Mouse (Mus musculus): ENCODE results near the gene Tlr9.

The Tlr9 gene

DNA sequence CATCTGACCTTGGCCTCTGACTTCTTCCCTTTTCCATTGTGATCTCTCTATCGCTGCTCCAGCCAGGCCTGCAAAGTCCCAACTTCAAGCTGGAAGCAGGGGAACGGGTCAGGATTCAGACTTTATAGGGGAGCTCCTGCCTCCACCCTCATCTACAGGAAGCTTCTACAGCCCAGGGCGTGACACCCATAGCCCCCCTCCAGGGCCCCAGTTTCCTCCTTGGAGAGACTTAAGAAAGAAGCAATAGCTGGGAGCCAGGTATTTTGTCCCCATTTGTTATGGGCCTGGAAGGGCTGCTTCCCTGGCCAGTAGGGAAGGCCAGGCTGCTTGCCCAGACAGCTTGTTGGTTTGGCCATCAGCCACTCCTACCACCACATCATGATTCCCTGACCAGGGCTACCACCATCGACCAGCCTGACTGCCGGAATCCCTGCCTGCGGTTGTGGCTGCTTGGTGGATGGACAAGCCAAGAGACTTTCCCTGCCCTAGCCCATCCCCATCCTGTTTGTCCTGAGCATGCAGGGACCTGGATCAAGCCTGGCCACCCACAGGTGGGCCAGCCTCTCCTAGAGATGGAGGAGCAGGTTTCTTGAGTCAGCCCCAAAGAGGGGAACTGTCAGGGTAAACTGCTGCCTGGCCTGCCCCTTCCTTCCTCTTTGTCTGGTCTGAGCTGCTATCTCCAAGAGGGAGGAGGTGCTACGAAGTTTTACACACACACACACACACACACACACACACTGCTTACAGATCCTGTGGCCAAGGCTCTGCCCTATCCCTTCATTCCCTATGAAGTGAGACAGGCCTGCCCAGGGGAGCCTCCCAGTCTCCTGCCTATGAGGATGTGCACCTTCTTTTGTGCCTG is 18.2 kb upstream of the Tlr9 start:
- DNase-seq (ENCODE audit: low read depth, low spot score) = no peak

DNA sequence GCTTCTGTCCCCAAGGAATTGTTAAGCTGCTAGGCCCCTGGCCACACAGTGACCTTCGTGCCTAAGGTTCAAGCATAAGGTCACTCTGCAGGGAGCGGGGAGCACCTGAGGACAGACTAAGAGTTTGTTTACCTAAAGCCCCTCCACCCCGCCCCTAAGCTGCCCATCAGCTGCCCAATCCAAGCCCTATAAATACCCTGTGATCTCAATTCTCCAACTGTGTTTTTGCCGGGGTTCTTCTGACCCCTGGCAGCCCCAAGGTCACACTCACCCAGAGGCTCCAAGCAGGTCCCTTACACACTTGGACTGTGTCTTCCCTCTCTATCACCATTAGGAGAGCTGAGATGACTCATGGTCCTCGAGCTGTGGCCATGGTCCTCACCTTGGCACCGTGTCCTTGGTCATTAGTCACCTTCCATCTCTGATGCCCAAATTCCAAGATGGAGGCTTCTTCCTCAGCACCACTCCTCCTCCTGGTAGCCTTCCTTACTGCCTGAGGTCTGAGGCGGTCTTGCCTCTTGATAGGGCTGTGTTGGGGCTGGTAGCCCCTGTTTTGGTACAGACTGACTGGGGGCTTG is 16.6 kb upstream of the Tlr9 start:
- DNase-seq (ENCODE audit: low read depth, low spot score) = no peak

DNA sequence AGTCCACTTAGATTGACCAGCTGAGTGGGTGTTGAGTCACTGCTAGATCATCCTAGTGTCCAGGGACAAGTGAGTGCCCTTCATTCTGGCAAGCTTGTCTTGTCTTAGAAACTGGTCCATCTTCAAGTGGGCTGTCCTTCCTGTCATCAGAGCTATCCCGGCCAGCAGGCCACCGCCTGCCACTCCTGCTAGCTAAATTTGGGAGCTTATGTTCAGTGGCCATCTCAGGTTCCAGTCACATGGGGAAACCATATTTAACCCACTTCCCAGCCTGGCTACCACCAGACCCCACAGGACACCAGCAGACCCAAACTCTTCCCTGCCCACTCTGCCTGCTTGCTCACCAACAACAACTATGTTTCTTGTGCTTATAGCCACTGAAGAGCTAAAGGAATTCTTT is 15.9 kb upstream of the Tlr9 start:
- no peak for DNase-seq (ENCODE audit: low read depth, low spot score)

DNA sequence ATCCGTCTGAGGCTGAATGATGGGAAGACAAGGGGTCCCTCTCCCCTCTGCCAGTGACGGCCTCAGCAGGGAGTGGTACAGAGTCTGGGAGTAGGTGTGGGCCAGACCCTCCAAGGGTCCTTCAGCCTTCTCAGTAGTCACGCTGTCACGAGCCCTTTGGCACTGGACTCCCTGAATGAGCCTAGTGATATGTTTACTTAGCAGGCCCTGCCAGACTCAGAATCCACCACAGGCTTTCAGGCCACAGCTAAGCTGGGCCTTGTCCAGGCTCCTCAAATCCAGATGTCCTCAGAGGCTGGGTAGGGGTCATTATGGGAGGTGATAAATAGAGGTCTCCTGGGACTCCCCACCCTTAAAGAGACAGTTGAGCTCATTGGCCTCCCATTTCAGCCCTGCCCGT is 14.2 kb upstream of the Tlr9 start:
- no peak for DNase-seq (ENCODE audit: low read depth, low spot score)

DNA sequence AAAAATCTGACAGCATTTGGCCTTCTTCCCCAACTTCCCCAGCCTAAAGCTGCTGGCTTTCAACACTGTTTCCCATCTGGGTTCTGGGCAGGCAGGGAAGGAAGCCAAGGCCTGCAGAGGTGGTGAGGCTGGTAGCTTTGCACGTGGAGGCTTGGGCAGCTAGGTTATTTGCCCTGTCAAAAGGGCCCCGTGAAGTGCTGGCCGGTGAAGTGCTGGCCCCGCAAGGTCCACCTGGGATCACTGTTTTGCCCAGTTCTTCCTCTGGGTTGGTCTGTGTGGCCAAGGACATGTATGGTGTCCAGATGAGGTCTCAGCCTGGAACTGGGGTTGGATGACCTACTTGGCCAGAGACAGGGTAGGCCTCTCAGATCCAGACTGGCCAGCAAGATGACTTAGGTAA is 12.4 kb upstream of the Tlr9 start:
- DNase-seq (ENCODE audit: low read depth, low spot score) = no peak

DNA sequence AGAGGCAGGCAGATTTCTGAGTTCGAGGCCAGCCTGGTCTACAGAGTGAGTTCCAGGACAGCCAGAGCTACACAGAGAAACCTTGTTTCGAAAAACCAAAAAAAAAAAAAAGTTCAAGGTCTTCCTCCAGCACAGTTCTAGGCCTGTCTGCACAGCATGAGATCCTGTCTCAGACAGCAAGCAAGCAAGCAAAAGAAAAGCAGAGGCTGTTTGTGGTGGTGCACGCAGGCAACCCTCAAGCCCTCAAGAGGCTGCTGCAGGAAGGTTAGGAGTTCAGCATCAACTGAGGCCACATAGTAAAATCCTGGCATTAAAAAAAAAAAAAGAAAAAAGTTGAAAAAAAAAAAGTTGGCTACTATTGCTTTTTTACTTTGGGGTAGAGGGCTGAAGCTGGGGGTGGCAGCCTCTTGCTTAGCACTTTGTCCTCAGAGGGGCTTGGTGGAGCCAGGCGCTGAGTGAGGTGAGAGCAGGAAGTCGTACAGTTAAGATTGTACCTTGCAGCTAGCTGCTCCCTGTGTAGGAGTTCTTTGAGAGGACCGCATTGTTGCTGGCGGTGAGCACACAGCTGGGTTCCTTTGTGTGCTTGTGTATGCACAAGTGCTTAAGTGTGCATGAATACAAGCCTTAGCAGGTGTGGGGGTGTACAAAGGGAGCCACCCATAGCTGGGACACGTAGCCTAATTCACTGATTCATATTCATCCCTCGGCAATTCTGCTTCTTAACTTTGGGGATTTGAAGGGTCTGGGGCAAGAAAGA is 11.4 kb upstream of the Tlr9 start:
- DNase-seq (ENCODE audit: low read depth, low spot score) = no peak

DNA sequence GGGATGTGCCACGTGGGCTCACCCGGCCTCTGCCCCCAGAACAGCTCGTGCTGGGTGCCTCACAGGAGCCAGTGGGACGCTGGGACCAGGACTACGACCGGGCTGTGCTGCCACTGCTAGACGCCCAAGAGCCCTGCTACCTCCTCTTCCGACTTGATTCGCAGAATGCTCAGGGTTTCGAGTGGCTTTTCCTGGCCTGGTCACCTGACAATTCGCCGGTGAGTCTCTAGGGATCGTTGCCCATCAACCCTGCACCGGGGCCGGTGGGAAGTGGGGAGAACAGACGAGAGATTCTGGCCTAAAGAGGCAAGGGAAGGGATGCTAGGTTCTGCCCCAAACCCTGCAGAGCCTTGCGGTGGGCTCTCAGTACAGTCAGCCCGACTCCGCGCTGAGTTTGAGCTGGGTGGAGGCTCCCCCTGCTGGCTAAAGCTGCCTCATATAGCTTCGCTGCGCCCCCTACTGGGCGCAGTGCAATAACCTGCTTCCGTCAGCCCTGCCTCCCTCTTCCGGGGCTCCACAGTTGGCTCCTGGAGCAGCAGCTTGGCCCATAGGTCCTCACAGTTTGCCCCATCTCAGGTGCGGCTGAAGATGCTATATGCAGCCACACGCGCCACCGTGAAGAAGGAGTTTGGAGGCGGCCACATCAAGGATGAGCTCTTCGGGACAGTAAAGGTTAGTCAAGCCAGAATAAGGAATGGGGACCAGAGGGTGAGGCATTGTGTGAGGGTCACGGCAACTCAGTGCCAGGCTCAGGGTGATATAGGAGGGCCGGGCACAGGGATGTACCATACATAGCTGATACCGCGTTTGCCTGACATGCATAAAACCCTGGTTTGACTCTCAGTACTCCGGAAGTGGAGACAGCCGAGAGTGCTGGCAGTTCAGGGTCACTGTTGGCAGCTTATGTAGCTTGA is 10.5 kb upstream of the Tlr9 start:
- DNase-seq (ENCODE audit: low read depth, low spot score) = peak; percentile 90

DNA sequence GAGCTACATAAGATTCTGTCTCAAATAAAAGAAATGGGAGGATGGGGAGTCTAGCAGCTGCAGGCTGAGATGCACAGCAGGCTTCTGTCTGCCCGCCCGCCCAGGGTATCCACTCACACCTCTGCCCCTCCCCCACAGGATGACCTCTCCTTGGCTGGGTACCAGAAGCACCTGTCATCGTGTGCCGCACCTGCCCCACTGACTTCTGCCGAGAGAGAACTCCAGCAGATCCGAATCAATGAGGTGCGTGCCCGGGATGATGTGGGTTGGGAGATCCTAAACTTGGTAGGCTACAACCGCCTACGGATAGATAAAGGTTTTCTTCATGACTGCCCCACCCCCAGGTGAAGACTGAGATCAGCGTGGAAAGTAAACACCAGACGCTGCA is 9.8 kb upstream of the Tlr9 start:
- no peak for DNase-seq (ENCODE audit: low read depth, low spot score)

DNA sequence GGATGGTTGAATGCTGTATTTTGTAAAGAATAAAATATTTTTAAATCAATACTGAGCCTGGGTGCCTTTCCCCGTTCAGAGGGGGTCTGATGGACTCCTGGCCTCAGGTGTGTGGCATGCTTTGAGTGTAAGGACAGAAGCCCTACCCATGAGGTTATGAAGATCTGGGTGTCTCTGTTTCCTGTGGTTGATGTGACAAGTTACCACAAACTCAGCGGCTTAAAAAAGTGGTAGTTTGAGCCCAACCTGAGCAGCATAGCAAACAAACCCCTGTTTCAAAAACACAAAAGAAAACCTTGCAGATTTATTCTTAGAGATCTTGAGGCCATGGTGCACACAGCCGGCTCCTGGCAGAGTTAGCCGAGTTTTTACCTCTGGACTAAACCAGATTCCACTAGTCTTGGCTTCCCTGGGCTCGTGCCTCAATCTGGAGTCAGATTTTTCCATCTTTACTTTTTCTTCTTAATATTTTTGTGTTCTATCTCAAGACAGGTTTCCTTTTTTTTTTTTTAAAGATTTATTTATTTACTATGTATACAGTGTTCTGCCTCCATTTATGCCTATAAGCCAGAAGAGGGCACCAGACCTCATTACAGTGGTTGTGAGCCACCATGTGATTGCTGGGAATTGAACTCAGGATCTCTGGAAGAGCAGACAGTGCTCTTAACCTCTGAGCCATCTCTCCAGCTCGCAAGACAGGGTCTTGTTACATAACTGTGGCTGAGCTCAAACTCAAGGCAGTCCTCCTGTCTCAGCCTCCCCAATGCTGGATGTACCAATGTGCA is 6.9 kb upstream of the Tlr9 start:
- DNase-seq (ENCODE audit: low read depth, low spot score) = no peak

DNA sequence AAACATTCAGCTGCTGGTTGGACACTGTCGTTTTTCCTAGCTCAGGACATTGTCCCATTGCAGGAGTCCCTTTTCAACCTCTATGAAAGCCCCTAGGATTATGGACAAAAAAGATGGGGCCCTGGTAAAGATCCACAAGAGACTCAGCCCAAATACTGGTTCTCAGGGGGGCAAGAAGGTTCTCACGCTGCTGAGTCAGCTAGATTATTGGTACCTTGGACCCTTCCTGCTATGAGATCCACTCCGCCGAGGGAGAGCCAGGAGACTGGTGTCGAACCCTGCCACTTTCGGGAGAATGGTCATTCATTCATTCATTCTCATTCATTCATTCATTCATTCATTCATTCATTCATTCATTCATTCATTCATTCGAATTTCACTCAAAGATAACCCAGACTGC is 5.4 kb upstream of the Tlr9 start:
- DNase-seq (ENCODE audit: low read depth, low spot score) = no peak

DNA sequence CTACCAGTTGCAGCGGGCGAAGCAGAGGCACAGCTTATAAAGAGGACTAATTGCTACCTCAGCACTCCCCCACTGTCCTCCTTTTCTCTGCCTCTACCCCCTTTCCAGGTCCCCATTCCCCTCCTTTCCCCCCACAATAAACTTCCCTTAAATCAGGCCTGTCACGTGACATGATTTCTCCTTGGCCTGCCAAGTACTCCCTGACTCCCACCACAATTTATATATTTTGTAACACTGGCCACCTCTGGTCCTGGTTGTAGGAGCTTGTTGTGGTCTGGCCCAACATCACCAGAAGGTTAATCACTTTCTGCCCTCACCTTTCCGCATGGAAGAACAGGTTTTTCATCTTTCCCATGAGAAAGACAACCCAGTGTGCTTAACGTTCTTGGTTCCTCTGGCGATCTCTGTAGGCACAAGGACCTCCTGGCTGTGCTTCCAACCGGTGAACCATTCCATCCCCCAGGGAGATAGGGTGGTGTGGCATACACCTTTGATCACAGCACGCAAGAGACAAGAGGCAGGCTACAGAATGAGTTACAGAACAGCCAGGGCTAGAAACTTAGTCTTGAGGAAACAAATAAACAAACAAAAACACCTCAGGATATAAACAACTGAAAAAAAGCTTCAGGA is 1.4 kb upstream of the Tlr9 start:
- no peak for DNase-seq (ENCODE audit: low read depth, low spot score)

DNA sequence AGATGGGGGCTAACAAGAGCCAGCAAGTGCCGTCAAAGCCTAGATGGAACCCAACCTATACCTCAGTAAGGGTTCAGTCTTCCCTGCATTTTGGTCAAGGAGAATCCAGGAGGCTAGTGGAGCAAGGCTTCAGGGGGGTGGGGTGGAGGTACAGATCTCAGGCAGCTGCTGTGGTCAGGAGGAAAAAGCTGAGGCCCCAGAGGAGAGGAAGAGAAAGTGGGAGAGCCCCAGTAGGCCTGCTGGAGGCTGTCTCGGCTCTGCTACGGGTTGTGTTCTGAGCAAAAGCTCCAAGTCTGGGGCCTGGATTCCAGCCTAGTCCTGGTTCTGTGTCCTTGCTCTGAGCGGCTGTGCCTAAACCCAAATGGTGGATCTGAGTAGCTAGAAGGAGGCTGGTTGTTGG is 596 bp downstream of the Tlr9 start:
- DNase-seq (ENCODE audit: low read depth, low spot score) = no peak

DNA sequence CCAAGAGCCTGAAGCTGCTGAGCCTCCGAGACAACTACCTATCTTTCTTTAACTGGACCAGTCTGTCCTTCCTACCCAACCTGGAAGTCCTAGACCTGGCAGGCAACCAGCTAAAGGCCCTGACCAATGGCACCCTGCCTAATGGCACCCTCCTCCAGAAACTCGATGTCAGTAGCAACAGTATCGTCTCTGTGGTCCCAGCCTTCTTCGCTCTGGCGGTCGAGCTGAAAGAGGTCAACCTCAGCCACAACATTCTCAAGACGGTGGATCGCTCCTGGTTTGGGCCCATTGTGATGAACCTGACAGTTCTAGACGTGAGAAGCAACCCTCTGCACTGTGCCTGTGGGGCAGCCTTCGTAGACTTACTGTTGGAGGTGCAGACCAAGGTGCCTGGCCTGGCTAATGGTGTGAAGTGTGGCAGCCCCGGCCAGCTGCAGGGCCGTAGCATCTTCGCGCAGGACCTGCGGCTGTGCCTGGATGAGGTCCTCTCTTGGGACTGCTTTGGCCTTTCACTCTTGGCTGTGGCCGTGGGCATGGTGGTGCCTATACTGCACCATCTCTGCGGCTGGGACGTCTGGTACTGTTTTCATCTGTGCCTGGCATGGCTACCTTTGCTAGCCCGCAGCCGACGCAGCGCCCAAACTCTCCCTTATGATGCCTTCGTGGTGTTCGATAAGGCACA is 3.2 kb downstream of the Tlr9 start:
- no peak for DNase-seq (ENCODE audit: low read depth, low spot score)

DNA sequence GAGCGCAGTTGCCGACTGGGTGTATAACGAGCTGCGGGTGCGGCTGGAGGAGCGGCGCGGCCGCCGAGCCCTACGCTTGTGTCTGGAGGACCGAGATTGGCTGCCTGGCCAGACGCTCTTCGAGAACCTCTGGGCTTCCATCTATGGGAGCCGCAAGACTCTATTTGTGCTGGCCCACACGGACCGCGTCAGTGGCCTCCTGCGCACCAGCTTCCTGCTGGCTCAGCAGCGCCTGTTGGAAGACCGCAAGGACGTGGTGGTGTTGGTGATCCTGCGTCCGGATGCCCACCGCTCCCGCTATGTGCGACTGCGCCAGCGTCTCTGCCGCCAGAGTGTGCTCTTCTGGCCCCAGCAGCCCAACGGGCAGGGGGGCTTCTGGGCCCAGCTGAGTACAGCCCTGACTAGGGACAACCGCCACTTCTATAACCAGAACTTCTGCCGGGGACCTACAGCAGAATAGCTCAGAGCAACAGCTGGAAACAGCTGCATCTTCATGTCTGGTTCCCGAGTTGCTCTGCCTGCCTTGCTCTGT is 3.8 kb downstream of the Tlr9 start:
- no peak for DNase-seq (ENCODE audit: low read depth, low spot score)

DNA sequence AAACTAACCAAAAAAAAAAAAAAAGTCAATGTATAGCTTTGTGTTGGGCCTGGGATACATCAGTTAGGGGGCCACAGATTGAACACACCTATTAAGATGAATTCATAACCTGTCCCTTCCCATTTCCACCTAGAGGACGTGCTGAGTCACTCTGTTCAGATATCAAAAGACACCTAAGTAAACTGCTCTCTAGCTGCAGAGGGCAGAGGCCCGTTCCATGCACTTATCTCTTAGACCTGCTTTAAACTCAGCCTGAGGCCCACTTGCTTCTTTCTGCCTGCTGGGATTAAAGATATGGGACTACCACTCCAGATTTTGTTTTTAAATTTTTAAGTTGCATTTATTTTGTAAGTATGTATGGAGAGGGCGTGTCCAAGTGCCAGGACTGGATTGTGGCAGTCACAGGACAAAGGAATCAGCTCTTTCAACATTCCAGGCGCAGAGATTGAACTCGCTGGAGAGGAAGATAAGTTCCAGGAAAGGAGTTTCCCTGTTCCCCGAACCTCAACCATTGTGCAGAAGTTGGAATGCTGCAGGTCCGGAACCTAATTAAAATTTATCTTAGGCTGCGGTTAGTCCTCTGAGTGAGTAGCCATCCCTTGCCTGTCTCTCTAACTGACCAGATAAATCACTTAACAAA is 5.5 kb downstream of the Tlr9 start:
- DNase-seq (ENCODE audit: low read depth, low spot score) = no peak

DNA sequence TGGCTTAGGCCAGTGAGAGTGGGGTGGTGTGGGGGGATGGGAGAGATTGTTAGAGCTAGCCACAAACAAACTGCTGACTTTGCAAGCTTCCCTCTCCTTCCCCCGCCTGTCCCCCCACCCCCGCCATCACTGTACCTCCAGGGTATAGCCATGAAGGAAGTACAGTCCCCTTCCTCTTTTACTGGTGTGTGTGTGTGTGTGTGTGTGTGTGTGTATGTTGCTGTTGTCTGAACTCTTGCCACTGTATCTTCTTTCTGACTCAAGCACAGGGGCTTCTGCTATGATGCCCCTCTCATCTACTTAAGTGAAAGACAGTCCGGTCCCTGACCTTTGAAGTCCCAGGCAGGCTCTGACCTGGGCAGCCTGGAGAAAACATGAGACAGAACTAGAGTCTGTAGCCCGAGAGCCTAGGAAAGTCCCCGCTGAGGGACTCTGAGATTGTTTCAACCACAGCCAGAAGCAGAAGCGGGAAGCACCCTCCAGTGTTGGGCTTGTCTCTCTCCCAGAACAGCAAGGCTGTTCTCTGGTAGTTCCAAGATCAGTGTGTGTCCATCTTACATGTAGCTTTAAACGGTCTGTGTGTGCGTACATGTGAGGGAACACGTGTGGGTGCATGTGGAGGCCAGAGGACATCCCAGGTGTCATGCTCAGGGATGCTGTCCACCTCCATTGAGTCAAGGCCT is 7.8 kb downstream of the Tlr9 start:
- DNase-seq (ENCODE audit: low read depth, low spot score) = no peak

DNA sequence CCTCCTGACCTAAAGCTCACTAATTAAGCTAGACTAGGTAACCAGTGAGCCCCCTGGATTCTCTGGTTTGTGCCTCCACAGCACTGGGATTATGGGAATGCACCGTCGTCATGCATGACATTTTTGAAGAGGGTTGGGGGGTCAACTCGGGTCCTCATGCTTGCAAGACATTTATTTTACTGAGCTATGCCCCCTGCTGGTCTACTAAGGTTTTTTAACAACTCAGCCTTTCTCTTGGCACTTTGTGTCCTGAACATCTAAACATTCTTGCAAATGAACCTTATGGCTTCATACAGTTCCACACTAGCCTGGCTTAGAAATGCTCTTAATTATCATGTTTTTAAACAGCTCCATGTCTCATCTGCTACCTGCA is 8.3 kb downstream of the Tlr9 start:
- no peak for DNase-seq (ENCODE audit: low read depth, low spot score)

DNA sequence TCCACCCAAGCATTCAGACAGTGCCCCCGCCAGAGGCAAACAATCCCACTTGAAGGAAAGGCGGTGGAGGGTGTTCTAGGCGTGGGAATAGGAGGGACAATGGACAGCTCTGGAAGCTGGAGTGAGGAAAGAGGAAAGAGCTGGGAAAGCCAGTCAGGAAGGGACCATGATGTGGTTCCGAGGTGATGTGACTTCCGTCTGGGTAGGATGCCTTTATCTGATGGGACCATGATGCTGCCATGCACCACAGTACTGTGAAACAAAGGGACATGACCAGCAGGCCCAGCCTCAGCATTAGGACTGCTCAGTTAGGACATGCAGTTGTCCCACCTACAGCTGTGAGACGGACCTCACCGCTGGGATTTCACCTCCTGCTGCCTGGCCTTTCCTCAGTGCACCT is 8.8 kb downstream of the Tlr9 start:
- DNase-seq (ENCODE audit: low read depth, low spot score) = no peak

DNA sequence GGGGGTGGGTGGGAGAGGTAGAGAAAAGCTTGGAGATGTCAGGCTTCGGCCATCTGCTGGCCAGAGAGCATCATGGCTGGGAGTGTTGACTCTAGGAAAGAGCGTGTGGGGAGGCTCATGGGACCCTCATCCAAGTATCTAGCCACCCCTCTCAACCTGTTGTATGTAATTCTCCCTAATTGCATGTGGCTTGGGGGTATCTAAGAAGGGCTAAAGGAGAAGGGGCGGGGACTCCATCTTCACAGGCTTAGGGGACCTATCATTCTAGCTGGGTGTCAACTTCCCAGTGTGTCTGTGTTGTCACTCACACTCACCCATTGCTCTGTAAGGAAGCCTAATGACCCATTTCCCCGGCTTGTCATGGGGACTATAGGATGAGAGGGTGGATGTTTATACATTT is 9.4 kb downstream of the Tlr9 start:
- no peak for DNase-seq (ENCODE audit: low read depth, low spot score)

Data from embryo, embryonic 11.5 days (tissue).